Mouse (Mus musculus): ENCODE measurements around the gene Izumo1r. TPM values are rescaled to one million over a fixed set of nuclear protein-coding genes. Genes with fewer than 3 reads are reported as not detected.

The Izumo1r gene
- polyA plus RNA-seq, 1 experiment from 2014 or later: 0.54 TPM

DNA sequence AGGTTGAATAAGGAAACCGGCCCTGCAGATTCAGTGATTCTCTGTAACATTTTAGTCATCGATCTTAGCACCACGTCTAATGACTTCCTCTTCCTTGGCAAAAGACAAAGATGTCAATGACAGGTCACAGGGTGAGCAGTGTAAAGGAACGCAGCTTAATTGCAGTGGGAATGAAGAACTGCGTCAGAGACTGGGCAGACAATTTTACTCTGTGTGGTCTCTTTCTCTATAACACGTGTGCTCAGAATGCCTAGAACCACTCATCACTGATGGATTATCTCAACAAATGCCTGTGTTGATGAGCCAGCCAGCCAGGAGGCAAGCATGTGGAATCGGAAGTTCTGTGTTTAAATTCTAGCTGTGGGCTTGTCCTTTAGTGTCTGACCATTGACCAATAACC lies 28.2 kb upstream of the Izumo1r start:
- Histone ChIP-seq H3K9me3 (ENCODE audit: control insufficient read depth, low read length) (no peaks in the 10 kb centered on the region), H3K9ac (ENCODE audit: low read length) (no peak overlapping the region), H3K27me3 (ENCODE audit: control insufficient read depth, insufficient read depth, low read depth, low read length) (no peaks in the 10 kb centered on the region), H3K36me3 (ENCODE audit: control insufficient read depth, insufficient read depth, low read length) (no peaks in the 10 kb centered on the region), H3K4me3 (ENCODE audit: low read length) (no peak overlapping the region), H3K4me2 (ENCODE audit: low read depth, low read length) (no peak overlapping the region), H3K4me1 (replicated peaks; ENCODE audit: control insufficient read depth, insufficient read depth, low read length) (peaks cover 3% of the 10 kb centered on the region; the same call in 1 of the 2 replicates), H3K27ac (ENCODE audit: low read length) (no peak overlapping the region)
- WGBS: 30% methylated on average over 7 of the region's 7 CpGs
- peak; percentile 71; the same call in 1 of the 2 replicates for ATAC-seq (ENCODE audit: low read depth)

DNA sequence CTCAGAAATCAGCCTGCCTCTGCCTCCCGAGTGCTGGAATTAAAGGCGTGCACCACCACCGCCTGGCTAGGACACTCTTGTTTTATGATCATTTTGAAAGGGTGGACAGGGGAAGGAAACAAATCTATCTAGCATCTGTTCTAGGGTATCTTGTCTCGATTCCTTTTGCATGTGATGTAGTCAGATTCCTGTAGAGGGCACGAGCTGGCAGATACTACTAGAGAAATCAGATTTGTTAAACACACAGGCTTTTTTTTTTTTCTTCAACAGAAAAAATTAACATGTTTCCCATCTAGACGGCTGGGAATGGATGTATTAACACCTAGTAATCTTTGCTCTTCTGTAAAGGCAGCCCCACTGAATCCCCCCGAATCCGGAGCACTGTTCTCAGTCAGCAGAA lies 27.5 kb upstream of the Izumo1r start:
- H3K27ac ChIP-seq (ENCODE audit: low read length): no peak overlapping the region
- H3K36me3 ChIP-seq (ENCODE audit: control insufficient read depth, insufficient read depth, low read length): no peaks in the 10 kb centered on the region
- no peak overlapping the region for H3K4me2 ChIP-seq (ENCODE audit: low read depth, low read length)
- H3K9ac ChIP-seq (ENCODE audit: low read length): no peak overlapping the region
- no peaks in the 10 kb centered on the region for H3K27me3 ChIP-seq (ENCODE audit: control insufficient read depth, insufficient read depth, low read depth, low read length)
- WGBS: 74% methylated on average over 8 of the region's 8 CpGs
- ATAC-seq (ENCODE audit: low read depth): no peak
- peaks cover 3% of the 10 kb centered on the region; the same call in 1 of the 2 replicates for H3K4me1 ChIP-seq (replicated peaks; ENCODE audit: control insufficient read depth, insufficient read depth, low read length)
- H3K9me3 ChIP-seq (ENCODE audit: control insufficient read depth, low read length): no peaks in the 10 kb centered on the region
- H3K4me3 ChIP-seq (ENCODE audit: low read length): no peak overlapping the region

DNA sequence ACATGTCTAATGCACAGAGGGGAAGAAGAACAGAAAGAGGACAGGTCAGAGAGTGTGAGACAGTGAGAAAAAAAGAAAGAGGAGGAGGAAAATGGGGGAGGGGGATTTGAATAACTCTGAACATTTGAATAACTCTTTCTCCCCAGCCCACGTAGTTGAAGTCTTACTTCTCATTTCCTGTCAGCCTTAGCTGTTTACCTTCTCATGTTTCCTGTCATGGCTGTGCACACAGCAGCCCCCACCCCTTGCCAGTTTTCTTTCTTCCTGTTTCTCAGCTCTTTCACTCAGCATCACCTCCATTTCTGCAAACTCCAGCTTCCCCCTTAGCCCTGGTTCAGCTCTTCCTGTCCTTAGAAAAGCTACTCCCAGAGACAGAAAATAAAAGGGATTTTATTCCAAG lies 22.8 kb upstream of the Izumo1r start:
- 0% methylated on average over 1 of the region's 1 CpGs for WGBS
- no peak overlapping the region for H3K27ac ChIP-seq (ENCODE audit: low read length)
- no peak overlapping the region for H3K9ac ChIP-seq (ENCODE audit: low read length)
- H3K4me3 ChIP-seq (ENCODE audit: low read length): no peak overlapping the region
- no peak overlapping the region for H3K4me2 ChIP-seq (ENCODE audit: low read depth, low read length)
- H3K36me3 ChIP-seq (ENCODE audit: control insufficient read depth, insufficient read depth, low read length): no peaks in the 10 kb centered on the region
- H3K9me3 ChIP-seq (ENCODE audit: control insufficient read depth, low read length): no peaks in the 10 kb centered on the region
- 0 out of 2 replicates have a peak, but pooled peaks have one; percentile 38 for ATAC-seq (ENCODE audit: low read depth)
- no peaks in the 10 kb centered on the region for H3K27me3 ChIP-seq (ENCODE audit: control insufficient read depth, insufficient read depth, low read depth, low read length)
- no peaks in the 10 kb centered on the region for H3K4me1 ChIP-seq (replicated peaks; ENCODE audit: control insufficient read depth, insufficient read depth, low read length)

DNA sequence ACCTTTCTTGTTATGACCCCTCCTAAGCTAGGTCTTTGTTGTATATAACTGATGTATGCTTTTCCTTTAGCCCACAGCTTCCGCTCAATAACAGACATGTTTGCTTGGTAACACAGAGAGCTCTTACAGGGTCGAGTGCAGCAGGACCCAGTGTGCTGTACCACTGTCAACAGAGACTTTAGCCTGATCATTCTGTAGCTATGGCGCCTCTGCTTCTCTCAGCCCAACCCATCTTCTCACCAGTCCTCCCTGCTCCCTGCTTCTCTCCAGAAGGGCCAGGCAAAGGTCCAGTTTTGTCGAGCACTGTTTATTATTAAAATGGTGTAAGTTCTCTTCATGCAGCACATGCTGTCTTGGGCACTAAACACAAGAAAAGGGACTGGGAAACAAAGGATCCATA lies 19.9 kb upstream of the Izumo1r start:
- no peak overlapping the region for H3K4me3 ChIP-seq (ENCODE audit: low read length)
- 37% methylated on average over 4 of the region's 4 CpGs for whole genome bisulfite sequencing
- ATAC-seq (ENCODE audit: low read depth): peak; percentile 60; the same call in 1 of the 2 replicates

DNA sequence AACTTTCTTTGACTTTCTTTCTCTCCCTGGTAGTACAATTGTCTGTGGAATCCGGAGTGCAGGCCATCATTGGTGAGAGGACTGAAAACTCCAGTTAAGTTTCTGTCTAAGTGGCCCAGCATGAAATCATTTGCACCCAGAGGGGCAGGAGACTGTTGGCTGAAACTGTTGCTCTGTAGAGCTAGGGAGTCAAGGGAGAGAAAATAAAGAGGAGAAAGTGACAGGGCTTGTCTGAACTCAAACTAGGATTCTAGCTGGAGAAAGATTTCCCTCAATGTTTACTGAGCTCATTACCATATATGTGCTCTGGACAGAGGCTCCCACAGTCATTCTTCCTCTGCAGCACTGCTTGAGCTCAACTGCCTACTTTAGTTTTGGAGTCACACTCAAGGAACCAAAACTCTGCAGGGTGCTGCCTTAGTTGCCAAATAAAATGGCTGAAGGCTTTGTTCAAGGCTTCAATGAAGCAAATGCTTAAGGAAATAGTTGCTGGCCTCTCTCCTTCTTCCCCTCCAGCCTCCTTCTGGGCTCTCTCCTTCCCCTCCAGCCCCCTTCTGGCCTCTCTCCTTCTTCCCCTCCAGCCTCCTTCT lies 18.3 kb upstream of the Izumo1r start:
- Histone ChIP-seq H3K9ac (ENCODE audit: low read length) (no peak overlapping the region), H3K9me3 (ENCODE audit: control insufficient read depth, low read length) (no peaks in the 10 kb centered on the region), H3K4me3 (ENCODE audit: low read length) (no peak overlapping the region), H3K36me3 (ENCODE audit: control insufficient read depth, insufficient read depth, low read length) (no peaks in the 10 kb centered on the region), H3K4me2 (ENCODE audit: low read depth, low read length) (no peak overlapping the region), H3K4me1 (replicated peaks; ENCODE audit: control insufficient read depth, insufficient read depth, low read length) (peaks cover 3% of the 10 kb centered on the region), H3K27ac (ENCODE audit: low read length) (no peak overlapping the region), H3K27me3 (ENCODE audit: control insufficient read depth, insufficient read depth, low read depth, low read length) (no peaks in the 10 kb centered on the region)
- ATAC-seq (ENCODE audit: low read depth): no peak
- 31% methylated on average over 1 of the region's 1 CpGs for WGBS

More for the DNA sequence above, 19.9 kb upstream of the Izumo1r start:
- Histone ChIP-seq H3K4me1 (replicated peaks; ENCODE audit: control insufficient read depth, insufficient read depth, low read length) (peaks cover 3% of the 10 kb centered on the region), H3K27ac (ENCODE audit: low read length) (no peak overlapping the region), H3K9ac (ENCODE audit: low read length) (no peak overlapping the region), H3K27me3 (ENCODE audit: control insufficient read depth, insufficient read depth, low read depth, low read length) (no peaks in the 10 kb centered on the region), H3K9me3 (ENCODE audit: control insufficient read depth, low read length) (no peaks in the 10 kb centered on the region), H3K36me3 (ENCODE audit: control insufficient read depth, insufficient read depth, low read length) (no peaks in the 10 kb centered on the region), H3K4me2 (ENCODE audit: low read depth, low read length) (no peak overlapping the region)

DNA sequence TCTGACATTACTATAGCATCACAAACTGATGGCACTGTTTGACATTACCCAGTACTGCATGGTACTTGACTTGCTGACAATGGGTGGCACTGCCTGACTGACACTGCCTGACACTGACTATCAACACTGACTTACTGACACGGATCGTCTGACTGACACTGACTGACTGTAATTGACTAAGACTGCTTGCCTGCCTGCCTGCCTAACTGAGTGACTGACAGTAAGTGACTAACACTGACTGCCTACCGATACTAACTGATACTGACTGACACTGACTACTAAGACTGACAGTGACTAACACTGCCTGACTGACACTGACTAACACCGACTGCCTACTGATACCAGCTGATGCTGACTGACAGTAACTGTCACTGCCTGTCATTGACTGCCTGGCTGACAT lies 17.5 kb upstream of the Izumo1r start:
- ATAC-seq (ENCODE audit: low read depth): no peak
- no peak overlapping the region for H3K4me2 ChIP-seq (ENCODE audit: low read depth, low read length)
- H3K27ac ChIP-seq (ENCODE audit: low read length): no peak overlapping the region
- no peaks in the 10 kb centered on the region for H3K27me3 ChIP-seq (ENCODE audit: control insufficient read depth, insufficient read depth, low read depth, low read length)
- H3K4me1 ChIP-seq (replicated peaks; ENCODE audit: control insufficient read depth, insufficient read depth, low read length): peaks cover 3% of the 10 kb centered on the region
- no peak overlapping the region for H3K4me3 ChIP-seq (ENCODE audit: low read length)
- H3K9ac ChIP-seq (ENCODE audit: low read length): no peak overlapping the region
- WGBS: 50% methylated on average over 4 of the region's 4 CpGs
- no peaks in the 10 kb centered on the region for H3K36me3 ChIP-seq (ENCODE audit: control insufficient read depth, insufficient read depth, low read length)
- H3K9me3 ChIP-seq (ENCODE audit: control insufficient read depth, low read length): no peaks in the 10 kb centered on the region

DNA sequence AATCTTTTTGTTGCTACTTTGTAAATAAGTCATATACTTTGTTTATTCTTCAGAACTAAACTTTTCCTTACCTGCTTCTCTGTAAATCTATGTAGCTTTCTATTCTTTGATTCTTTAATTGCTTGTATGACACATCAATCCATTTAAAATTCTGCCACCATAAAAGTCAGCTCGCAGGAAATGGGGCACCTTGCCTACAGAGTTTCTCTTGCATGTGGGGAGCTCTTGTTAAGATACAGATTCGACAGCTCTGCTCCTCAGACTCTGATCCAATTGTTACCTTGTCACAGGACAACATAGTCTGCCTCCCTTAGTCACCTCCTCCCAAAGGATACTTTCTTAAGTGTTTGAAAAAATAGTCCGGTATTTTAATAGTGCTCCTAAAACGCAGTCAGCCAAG lies 16.9 kb upstream of the Izumo1r start:
- Histone ChIP-seq H3K36me3 (ENCODE audit: control insufficient read depth, insufficient read depth, low read length) (no peaks in the 10 kb centered on the region), H3K4me2 (ENCODE audit: low read depth, low read length) (no peak overlapping the region), H3K27me3 (ENCODE audit: control insufficient read depth, insufficient read depth, low read depth, low read length) (no peaks in the 10 kb centered on the region), H3K4me1 (replicated peaks; ENCODE audit: control insufficient read depth, insufficient read depth, low read length) (peaks cover 3% of the 10 kb centered on the region), H3K9me3 (ENCODE audit: control insufficient read depth, low read length) (no peaks in the 10 kb centered on the region), H3K4me3 (ENCODE audit: low read length) (no peak overlapping the region), H3K27ac (ENCODE audit: low read length) (no peak overlapping the region), H3K9ac (ENCODE audit: low read length) (no peak overlapping the region)
- no peak for ATAC-seq (ENCODE audit: low read depth)
- 69% methylated on average over 4 of the region's 4 CpGs for WGBS

DNA sequence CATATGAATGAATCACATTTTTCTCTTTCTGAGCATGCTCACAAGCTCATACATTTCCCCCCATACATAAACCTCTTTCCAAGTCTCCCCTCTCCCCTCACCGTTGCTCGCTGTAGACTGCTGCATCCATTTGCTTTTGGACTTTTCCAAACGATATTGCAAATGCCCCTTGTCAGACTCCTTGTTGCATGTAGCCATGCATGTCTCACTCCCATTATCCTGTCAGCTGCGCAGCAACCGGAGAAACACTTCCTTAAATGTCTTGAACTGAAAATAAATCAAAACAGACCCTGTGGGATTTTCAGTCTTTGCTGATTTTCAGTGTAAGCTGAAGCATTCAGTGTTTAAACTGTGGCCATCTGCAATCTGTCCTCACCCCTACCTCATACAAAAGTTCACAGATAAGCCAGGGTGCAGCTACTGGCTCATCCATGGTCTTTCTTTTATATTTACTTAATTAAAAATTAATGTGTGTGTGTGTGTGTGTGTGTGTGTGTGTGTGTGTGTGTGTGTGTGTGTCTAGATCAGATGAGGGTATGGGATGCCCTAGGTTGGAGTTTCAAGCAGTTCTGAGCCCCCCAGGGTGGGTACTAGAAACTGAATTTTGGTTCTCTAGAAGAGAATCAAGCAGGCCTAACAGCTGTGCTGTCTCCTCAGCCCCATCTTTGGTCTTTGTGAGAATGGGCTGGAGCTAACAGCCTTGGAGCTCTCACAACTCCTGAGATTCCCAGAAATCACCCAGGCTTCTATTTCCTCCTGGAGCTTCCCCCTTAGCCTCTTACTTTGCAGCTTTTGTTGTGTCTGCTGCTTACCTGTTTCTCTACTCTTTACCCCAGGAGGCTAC lies 15.3 kb upstream of the Izumo1r start:
- H3K4me3 ChIP-seq (ENCODE audit: low read length): no peak overlapping the region
- H3K4me2 ChIP-seq (ENCODE audit: low read depth, low read length): no peak overlapping the region
- no peak overlapping the region for H3K9ac ChIP-seq (ENCODE audit: low read length)
- peak; percentile 41; the same call in 1 of the 2 replicates for ATAC-seq (ENCODE audit: low read depth)
- H3K4me1 ChIP-seq (replicated peaks; ENCODE audit: control insufficient read depth, insufficient read depth, low read length): peaks cover 3% of the 10 kb centered on the region
- no peaks in the 10 kb centered on the region for H3K9me3 ChIP-seq (ENCODE audit: control insufficient read depth, low read length)
- 36% methylated on average over 5 of the region's 5 CpGs for WGBS
- H3K27me3 ChIP-seq (ENCODE audit: control insufficient read depth, insufficient read depth, low read depth, low read length): no peaks in the 10 kb centered on the region
- H3K27ac ChIP-seq (ENCODE audit: low read length): no peak overlapping the region
- no peaks in the 10 kb centered on the region for H3K36me3 ChIP-seq (ENCODE audit: control insufficient read depth, insufficient read depth, low read length)

DNA sequence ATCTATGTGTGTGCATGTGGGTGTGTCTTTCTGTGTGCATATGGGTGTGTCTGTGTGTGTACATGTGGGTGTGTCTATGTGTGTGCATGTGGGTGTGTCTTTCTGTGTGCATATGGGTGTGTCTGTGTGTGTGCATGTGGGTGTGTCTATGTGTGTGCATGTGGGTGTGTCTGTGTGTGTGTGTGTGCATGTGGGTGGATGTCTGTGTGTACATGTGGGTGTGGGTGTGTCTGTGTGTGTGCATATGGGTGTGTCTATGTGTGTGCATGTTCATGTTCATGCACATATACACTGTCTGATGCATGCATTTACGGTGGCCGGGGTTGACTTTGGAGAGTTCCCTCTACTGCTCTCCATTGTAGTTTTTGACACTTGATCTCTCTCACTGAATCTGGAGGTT lies 13.9 kb upstream of the Izumo1r start:
- Histone ChIP-seq H3K36me3 (ENCODE audit: control insufficient read depth, insufficient read depth, low read length) (no peaks in the 10 kb centered on the region), H3K4me3 (ENCODE audit: low read length) (no peak overlapping the region), H3K4me2 (ENCODE audit: low read depth, low read length) (no peak overlapping the region), H3K9me3 (ENCODE audit: control insufficient read depth, low read length) (no peaks in the 10 kb centered on the region), H3K27ac (ENCODE audit: low read length) (no peak overlapping the region), H3K4me1 (replicated peaks; ENCODE audit: control insufficient read depth, insufficient read depth, low read length) (peaks cover 3% of the 10 kb centered on the region), H3K9ac (ENCODE audit: low read length) (no peak overlapping the region), H3K27me3 (ENCODE audit: control insufficient read depth, insufficient read depth, low read depth, low read length) (no peaks in the 10 kb centered on the region)
- ATAC-seq (ENCODE audit: low read depth): no peak
- 92% methylated on average over 2 of the region's 2 CpGs for WGBS

Measured in lung, embryonic 16.5 days (tissue).